Comparison of ENCODE assay signal across 18 mouse cellular contexts in genomic region chr5:104061936-104062772, GRCm38 (mm10). TPM values are rescaled to one million over a fixed set of nuclear protein-coding genes. Genes with fewer than 3 reads are reported as not detected.
DNase-seq lines count a peak whose midpoint lies in the region; ATAC-seq and TF ChIP-seq lines count a peak whose summit lies in the region.
"Had no signal": no experiment of that assay in that cellular context is flagged by ENCODE, and none has a peak within 500 bp of the region (broad histone marks: within the 10 kb centered on the region; RNA-seq: fewer than 3 reads in every experiment).

No protein-coding gene starts in this region.

- peaks cover 65% of the 10 kb centered on the region for H3K4me1 ChIP-seq in erythroblast, embryonic 14.5 days (ENCODE audit: control insufficient read depth)
- no peaks in the 10 kb centered on the region for H3K4me1 ChIP-seq in testis, adult 2 months (ENCODE audit: control insufficient read depth, insufficient read depth, low read length)
- no peaks in the 10 kb centered on the region for H3K4me1 ChIP-seq in intestine, embryonic 15.5 days (replicated peaks)
- H3K4me1 ChIP-seq: stomach, embryonic 15.5 days had no signal

- H3K9ac ChIP-seq in intestine, embryonic 15.5 days = no peak overlapping the region
- H3K9ac ChIP-seq: neural tube, embryonic 13.5 days; stomach, embryonic 15.5 days had no signal

- no peak for TF ChIP-seq POLR2A in testis, adult 2 months (IDR thresholded peaks at IDR 0.05; ENCODE audit: control insufficient read depth, low read depth, low read length)

- H3K4me2 ChIP-seq in intestine, embryonic 15.5 days (replicated peaks) = no peak overlapping the region
- H3K4me2 ChIP-seq: neural tube, embryonic 13.5 days; stomach, embryonic 15.5 days had no signal

- peak overlapping the region; percentile 37; the same call in 1 of the 2 replicates for H3K27ac ChIP-seq in left cerebral cortex, adult 2 months
- peak overlapping the region; percentile 53 for H3K27ac ChIP-seq in testis, adult 2 months (ENCODE audit: control insufficient read depth, insufficient read depth, low read depth, low read length)
- H3K27ac ChIP-seq in intestine, embryonic 15.5 days = no peak overlapping the region
- H3K27ac ChIP-seq: heart, adult 2 months; neural tube, embryonic 13.5 days; stomach, embryonic 15.5 days had no signal

- DNase-seq in cerebellum, adult 11-12 months = peak; percentile 26
- DNase-seq in cerebellum, postnatal 36 days = no peak
- no peak for DNase-seq in left cerebral cortex, adult 2 months (ENCODE audit: extremely low spot score in 1 of 2, low spot score in 2 of 2)
- no peak for DNase-seq in left cerebral cortex, adult 11 months (ENCODE audit: low spot score)
- DNase-seq in adrenal gland, postnatal 10 days = no peak
- DNase-seq: heart, postnatal 4 days; kidney, adult 18-20 months; left cerebral cortex, postnatal 4 days; midbrain, embryonic 14.5 days had no signal

- TF ChIP-seq CTCF in left cerebral cortex, adult 2 months (IDR thresholded peaks at IDR 0.05) = no peak
- TF ChIP-seq CTCF in testis, adult 2 months (IDR thresholded peaks at IDR 0.05; ENCODE audit: control insufficient read depth, insufficient read depth, insufficient replicate concordance, low read depth, low read length) = no peak

- peaks cover 82% of the 10 kb centered on the region for H3K36me3 ChIP-seq in erythroblast, embryonic 14.5 days (ENCODE audit: control insufficient read depth)
- peaks cover 4% of the 10 kb centered on the region for H3K36me3 ChIP-seq in testis, adult 2 months (ENCODE audit: control insufficient read depth, insufficient read depth, low read length)
- H3K36me3 ChIP-seq in intestine, embryonic 15.5 days = peaks cover 10% of the 10 kb centered on the region

- intact Hi-C loops in left cerebral cortex, adult 2 months (cut with DNase I) = no loop called here

- ATAC-seq in intestine, embryonic 15.5 days = no peak

- H3K27me3 ChIP-seq in erythroblast, embryonic 14.5 days (ENCODE audit: control insufficient read depth) = no peaks in the 10 kb centered on the region
- H3K27me3 ChIP-seq in testis, adult 2 months (ENCODE audit: control insufficient read depth, insufficient read depth, low read length) = no peaks in the 10 kb centered on the region
- H3K27me3 ChIP-seq in intestine, embryonic 15.5 days (replicated peaks) = no peaks in the 10 kb centered on the region
- H3K27me3 ChIP-seq: neural tube, embryonic 13.5 days; stomach, embryonic 15.5 days had no signal

- peaks cover 5% of the 10 kb centered on the region for H3K9me3 ChIP-seq in erythroblast, embryonic 14.5 days (ENCODE audit: control insufficient read depth, low read length)
- no peaks in the 10 kb centered on the region for H3K9me3 ChIP-seq in intestine, embryonic 15.5 days
- H3K9me3 ChIP-seq: neural tube, embryonic 13.5 days; stomach, embryonic 15.5 days had no signal

- 84% methylated on average over 13 of the region's 13 CpGs for WGBS in intestine, embryonic 15.5 days

- H3K4me3 ChIP-seq in left cerebral cortex, adult 2 months = no peak overlapping the region
- peak overlapping the region; percentile 50 for H3K4me3 ChIP-seq in erythroblast, embryonic 14.5 days (replicated peaks)
- no peak overlapping the region for H3K4me3 ChIP-seq in testis, adult 2 months (ENCODE audit: control insufficient read depth, low read depth, low read length)
- no peak overlapping the region for H3K4me3 ChIP-seq in intestine, embryonic 15.5 days (replicated peaks)
- H3K4me3 ChIP-seq: heart, adult 2 months; neural tube, embryonic 13.5 days; stomach, embryonic 15.5 days had no signal

RNA-seq across cellular contexts. Expression of gene Gm17660, which starts 15.3 kb away (rescaled TPM):
- total RNA-seq in left cerebral cortex, adult 2 months (2021) = not detected
- not detected in 2 replicates for polyA plus RNA-seq in erythroblast, embryonic 14.5 days (2012)
- polyA plus RNA-seq in testis, adult 2 months (2012; rRNA removed) = 0.26 and 0.62 TPM in 2 replicates
- polyA plus RNA-seq in intestine, embryonic 15.5 days (2015; fragmentation: Nextera tagmentation; extraction: Ambion mirVana) = not detected in 2 replicates
- total RNA-seq in adrenal gland, postnatal 10 days (2021) = not detected
- total RNA-seq: ES-E14; heart, adult 2 months; heart, postnatal 4 days; left cerebral cortex, postnatal 4 days had no signal
- polyA plus RNA-seq: forebrain, embryonic 11.5 days; heart, adult 2 months; lung, embryonic 16.5 days; midbrain, embryonic 14.5 days; neural tube, embryonic 13.5 days; stomach, embryonic 15.5 days had no signal

RNA-seq across cellular contexts. Expression of gene Nudt9, which starts 16.0 kb away (rescaled TPM):
- 10 to 100 TPM; 66.1 to 68.4 TPM for total RNA-seq in left cerebral cortex, adult 2 months (2021)
- 36.0 and 40.0 TPM in 2 replicates for polyA plus RNA-seq in erythroblast, embryonic 14.5 days (2012)
- 170 and 195 TPM in 2 replicates for polyA plus RNA-seq in testis, adult 2 months (2012; rRNA removed)
- polyA plus RNA-seq in intestine, embryonic 15.5 days (2015; fragmentation: Nextera tagmentation; extraction: Ambion mirVana) = 61.7 and 63.6 TPM in 2 replicates
- total RNA-seq in adrenal gland, postnatal 10 days (2021) = 10 to 100 TPM; 52.0 to 53.2 TPM

RNA-seq across cellular contexts. Expression of gene Hsd17b11, which starts 40.4 kb away (rescaled TPM):
- 10 to 100 TPM; 42.3 to 42.7 TPM for total RNA-seq in left cerebral cortex, adult 2 months (2021)
- 0.02 and 0.03 TPM in 2 replicates for polyA plus RNA-seq in erythroblast, embryonic 14.5 days (2012)
- polyA plus RNA-seq in testis, adult 2 months (2012; rRNA removed) = 5.1 and 5.5 TPM in 2 replicates
- polyA plus RNA-seq in intestine, embryonic 15.5 days (2015; fragmentation: Nextera tagmentation; extraction: Ambion mirVana) = 8.2 and 8.4 TPM in 2 replicates
- 10 to 100 TPM; 58.6 to 77.1 TPM for total RNA-seq in adrenal gland, postnatal 10 days (2021)

RNA-seq across cellular contexts. Expression of gene Sparcl1, which starts 51.4 kb away (rescaled TPM):
- total RNA-seq in left cerebral cortex, adult 2 months (2021) = 1,000 to 10,000 TPM; 1,525 to 1,546 TPM
- polyA plus RNA-seq in erythroblast, embryonic 14.5 days (2012) = not detected in 2 replicates
- polyA plus RNA-seq in testis, adult 2 months (2012; rRNA removed) = 15.8 and 23.1 TPM in 2 replicates
- polyA plus RNA-seq in intestine, embryonic 15.5 days (2015; fragmentation: Nextera tagmentation; extraction: Ambion mirVana) = 185 and 198 TPM in 2 replicates
- total RNA-seq in adrenal gland, postnatal 10 days (2021) = 100 to 1,000 TPM; 142 to 154 TPM
